Mouse (Mus musculus): ENCODE measurements around the gene Wbp1. TPM values are rescaled to one million over a fixed set of nuclear protein-coding genes. Genes with fewer than 3 reads are reported as not detected.

Wbp1 gene
- polyA plus RNA-seq, 1 experiment from 2014 or later, result 182 TPM

- DNase-seq (ENCODE audit: low spot score) (peak; percentile 88), ATAC-seq (ENCODE audit: insufficient number of reproducible peaks, low FRiP score, low TSS enrichment, low read depth) (peak; percentile 83)
- no peaks in the 10 kb centered on the region for H3K9me3 ChIP-seq (ENCODE audit: control insufficient read depth, low read length)
- peak overlapping the region; percentile 69 for H3K4me2 ChIP-seq (ENCODE audit: low read depth, severe bottlenecking)
- peak overlapping the region; percentile 90 for H3K9ac ChIP-seq (ENCODE audit: low read length)
- no peaks in the 10 kb centered on the region for H3K27me3 ChIP-seq (ENCODE audit: control insufficient read depth, insufficient read depth, low read length)
- H3K36me3 ChIP-seq (ENCODE audit: control insufficient read depth, insufficient read depth, low read length), result no peaks in the 10 kb centered on the region
- under 1% methylated on average over 23 of the region's 26 CpGs for WGBS
- H3K27ac ChIP-seq (replicated peaks; ENCODE audit: low read depth, low read length), result peak overlapping the region; percentile 100
- peaks cover 32% of the 10 kb centered on the region for H3K4me1 ChIP-seq (ENCODE audit: control insufficient read depth, insufficient read depth, low read length)
- H3K4me3 ChIP-seq (ENCODE audit: low read depth, low read length), result peak overlapping the region; percentile 47
These were observed 15.7 kb upstream of the Wbp1 start for GRCm38 (mm10) chr6:83136881-83137575.

- H3K4me2 ChIP-seq (ENCODE audit: low read depth, severe bottlenecking), result peak overlapping the region; percentile 69
- H3K27me3 ChIP-seq (ENCODE audit: control insufficient read depth, insufficient read depth, low read length), result no peaks in the 10 kb centered on the region
- H3K4me3 ChIP-seq (ENCODE audit: low read depth, low read length), result peak overlapping the region; percentile 47
- H3K9me3 ChIP-seq (ENCODE audit: control insufficient read depth, low read length), result no peaks in the 10 kb centered on the region
- WGBS, result 12% methylated on average over 5 of the region's 5 CpGs
- no peaks in the 10 kb centered on the region for H3K36me3 ChIP-seq (ENCODE audit: control insufficient read depth, insufficient read depth, low read length)
- peak overlapping the region; percentile 90 for H3K9ac ChIP-seq (ENCODE audit: low read length)
- H3K4me1 ChIP-seq (ENCODE audit: control insufficient read depth, insufficient read depth, low read length), result peaks cover 26% of the 10 kb centered on the region
- H3K27ac ChIP-seq (replicated peaks; ENCODE audit: low read depth, low read length), result peak overlapping the region; percentile 100
- DNase-seq (ENCODE audit: low spot score), result no peak
- ATAC-seq (ENCODE audit: insufficient number of reproducible peaks, low FRiP score, low TSS enrichment, low read depth), result no peak
These were observed 15.0 kb upstream of the Wbp1 start for GRCm38 (mm10) chr6:83136291-83136880.

- Histone ChIP-seq H3K9ac (ENCODE audit: low read length) (peak overlapping the region; percentile 90), H3K27ac (replicated peaks; ENCODE audit: low read depth, low read length) (peak overlapping the region; percentile 100; the same call in 1 of the 2 replicates), H3K4me3 (ENCODE audit: low read depth, low read length) (peak overlapping the region; percentile 47), H3K4me1 (ENCODE audit: control insufficient read depth, insufficient read depth, low read length) (peaks cover 23% of the 10 kb centered on the region), H3K27me3 (ENCODE audit: control insufficient read depth, insufficient read depth, low read length) (no peaks in the 10 kb centered on the region), H3K9me3 (ENCODE audit: control insufficient read depth, low read length) (no peaks in the 10 kb centered on the region), H3K36me3 (ENCODE audit: control insufficient read depth, insufficient read depth, low read length) (no peaks in the 10 kb centered on the region), H3K4me2 (ENCODE audit: low read depth, severe bottlenecking) (peak overlapping the region; percentile 69)
- ATAC-seq (ENCODE audit: insufficient number of reproducible peaks, low FRiP score, low TSS enrichment, low read depth), result no peak
- DNase-seq (ENCODE audit: low spot score), result peak; percentile 64
- 2% methylated on average over 36 of the region's 37 CpGs for WGBS
These were observed 14.3 kb upstream of the Wbp1 start for GRCm38 (mm10) chr6:83135571-83136161.

- ATAC-seq (ENCODE audit: insufficient number of reproducible peaks, low FRiP score, low TSS enrichment, low read depth), result no peak
- H3K4me3 ChIP-seq (ENCODE audit: low read depth, low read length), result peak within 1 kb of the TSS; percentile 47
- peak within 1 kb of the TSS; percentile 69 for H3K4me2 ChIP-seq (ENCODE audit: low read depth, severe bottlenecking)
- DNase-seq (ENCODE audit: low spot score), result peak; percentile 21
- H3K9ac ChIP-seq (ENCODE audit: low read length), result peak within 1 kb of the TSS; percentile 90
- peaks cover 21% of the 10 kb centered on the region for H3K4me1 ChIP-seq (ENCODE audit: control insufficient read depth, insufficient read depth, low read length)
- peak within 1 kb of the TSS; percentile 100 for H3K27ac ChIP-seq (replicated peaks; ENCODE audit: low read depth, low read length)
- H3K36me3 ChIP-seq (ENCODE audit: control insufficient read depth, insufficient read depth, low read length), result no peaks in the 10 kb centered on the region
- 59% methylated on average over 7 of the region's 7 CpGs for WGBS
- no peaks in the 10 kb centered on the region for H3K9me3 ChIP-seq (ENCODE audit: control insufficient read depth, low read length)
- no peaks in the 10 kb centered on the region for H3K27me3 ChIP-seq (ENCODE audit: control insufficient read depth, insufficient read depth, low read length)
These were observed 13.7 kb upstream of the Wbp1 start, which contains the start of gene Rtkn for GRCm38 (mm10) chr6:83134951-83135513. Gene Rtkn, plus strand, starts transcription at chr6:83135463.

- no peak for ATAC-seq (ENCODE audit: insufficient number of reproducible peaks, low FRiP score, low TSS enrichment, low read depth)
- no peaks in the 10 kb centered on the region for H3K36me3 ChIP-seq (ENCODE audit: control insufficient read depth, insufficient read depth, low read length)
- peaks cover 14% of the 10 kb centered on the region for H3K4me1 ChIP-seq (ENCODE audit: control insufficient read depth, insufficient read depth, low read length)
- no peak overlapping the region for H3K4me3 ChIP-seq (ENCODE audit: low read depth, low read length)
- H3K27ac ChIP-seq (replicated peaks; ENCODE audit: low read depth, low read length), result no peak overlapping the region
- H3K9ac ChIP-seq (ENCODE audit: low read length), result no peak overlapping the region
- H3K4me2 ChIP-seq (ENCODE audit: low read depth, severe bottlenecking), result no peak overlapping the region
- WGBS, result 84% methylated on average over 3 of the region's 3 CpGs
- no peak for DNase-seq (ENCODE audit: low spot score)
- H3K9me3 ChIP-seq (ENCODE audit: control insufficient read depth, low read length), result no peaks in the 10 kb centered on the region
- H3K27me3 ChIP-seq (ENCODE audit: control insufficient read depth, insufficient read depth, low read length), result no peaks in the 10 kb centered on the region
These were observed 12.9 kb upstream of the Wbp1 start for GRCm38 (mm10) chr6:83134226-83134625.

GRCm38 (mm10) chr6:83132176-83132919 lies 11.0 kb upstream of the Wbp1 start:
- Histone ChIP-seq H3K36me3 (ENCODE audit: control insufficient read depth, insufficient read depth, low read length) (no peaks in the 10 kb centered on the region), H3K9ac (ENCODE audit: low read length) (no peak overlapping the region), H3K4me2 (ENCODE audit: low read depth, severe bottlenecking) (no peak overlapping the region), H3K4me3 (ENCODE audit: low read depth, low read length) (no peak overlapping the region), H3K9me3 (ENCODE audit: control insufficient read depth, low read length) (no peaks in the 10 kb centered on the region), H3K27me3 (ENCODE audit: control insufficient read depth, insufficient read depth, low read length) (no peaks in the 10 kb centered on the region), H3K27ac (replicated peaks; ENCODE audit: low read depth, low read length) (no peak overlapping the region), H3K4me1 (ENCODE audit: control insufficient read depth, insufficient read depth, low read length) (peaks cover 8% of the 10 kb centered on the region)
- no peak for ATAC-seq (ENCODE audit: insufficient number of reproducible peaks, low FRiP score, low TSS enrichment, low read depth)
- 91% methylated on average over 9 of the region's 9 CpGs for WGBS
- DNase-seq (ENCODE audit: low spot score), result no peak

- Histone ChIP-seq H3K27me3 (ENCODE audit: control insufficient read depth, insufficient read depth, low read length) (no peaks in the 10 kb centered on the region), H3K27ac (replicated peaks; ENCODE audit: low read depth, low read length) (no peak overlapping the region), H3K9ac (ENCODE audit: low read length) (no peak overlapping the region), H3K4me1 (ENCODE audit: control insufficient read depth, insufficient read depth, low read length) (peaks cover 8% of the 10 kb centered on the region), H3K4me3 (ENCODE audit: low read depth, low read length) (no peak overlapping the region), H3K9me3 (ENCODE audit: control insufficient read depth, low read length) (no peaks in the 10 kb centered on the region), H3K36me3 (ENCODE audit: control insufficient read depth, insufficient read depth, low read length) (no peaks in the 10 kb centered on the region), H3K4me2 (ENCODE audit: low read depth, severe bottlenecking) (no peak overlapping the region)
- 87% methylated on average over 6 of the region's 6 CpGs for WGBS
- DNase-seq (ENCODE audit: low spot score) (no peak), ATAC-seq (ENCODE audit: insufficient number of reproducible peaks, low FRiP score, low TSS enrichment, low read depth) (no peak)
These were observed 10.2 kb upstream of the Wbp1 start for GRCm38 (mm10) chr6:83131469-83132034.

- H3K27ac ChIP-seq (replicated peaks; ENCODE audit: low read depth, low read length), result no peak overlapping the region
- H3K36me3 ChIP-seq (ENCODE audit: control insufficient read depth, insufficient read depth, low read length), result no peaks in the 10 kb centered on the region; the same call in 1 of the 2 replicates
- peaks cover 20% of the 10 kb centered on the region for H3K4me1 ChIP-seq (ENCODE audit: control insufficient read depth, insufficient read depth, low read length)
- no peak overlapping the region for H3K9ac ChIP-seq (ENCODE audit: low read length)
- no peak overlapping the region for H3K4me2 ChIP-seq (ENCODE audit: low read depth, severe bottlenecking)
- no peaks in the 10 kb centered on the region for H3K9me3 ChIP-seq (ENCODE audit: control insufficient read depth, low read length)
- ATAC-seq (ENCODE audit: insufficient number of reproducible peaks, low FRiP score, low TSS enrichment, low read depth), result no peak
- WGBS, result 96% methylated on average over 5 of the region's 5 CpGs
- H3K27me3 ChIP-seq (ENCODE audit: control insufficient read depth, insufficient read depth, low read length), result no peaks in the 10 kb centered on the region
- no peak for DNase-seq (ENCODE audit: low spot score)
- no peak overlapping the region for H3K4me3 ChIP-seq (ENCODE audit: low read depth, low read length)
These were observed 6.1 kb upstream of the Wbp1 start for GRCm38 (mm10) chr6:83127419-83127818.

Data from limb, embryonic 11.5 days (tissue).